Mouse (Mus musculus): ENCODE results near the gene Slc45a1. TPM values are rescaled to one million over a fixed set of nuclear protein-coding genes. Genes with fewer than 3 reads are reported as not detected.
A peak's percentile ranks its signal among the peaks of the same experiment; 100 is the strongest.

Slc45a1 gene
- 0.80 and 1.2 TPM in 2 replicates for polyA plus RNA-seq (2015; fragmentation: Nextera tagmentation; extraction: Ambion mirVana)

DNA sequence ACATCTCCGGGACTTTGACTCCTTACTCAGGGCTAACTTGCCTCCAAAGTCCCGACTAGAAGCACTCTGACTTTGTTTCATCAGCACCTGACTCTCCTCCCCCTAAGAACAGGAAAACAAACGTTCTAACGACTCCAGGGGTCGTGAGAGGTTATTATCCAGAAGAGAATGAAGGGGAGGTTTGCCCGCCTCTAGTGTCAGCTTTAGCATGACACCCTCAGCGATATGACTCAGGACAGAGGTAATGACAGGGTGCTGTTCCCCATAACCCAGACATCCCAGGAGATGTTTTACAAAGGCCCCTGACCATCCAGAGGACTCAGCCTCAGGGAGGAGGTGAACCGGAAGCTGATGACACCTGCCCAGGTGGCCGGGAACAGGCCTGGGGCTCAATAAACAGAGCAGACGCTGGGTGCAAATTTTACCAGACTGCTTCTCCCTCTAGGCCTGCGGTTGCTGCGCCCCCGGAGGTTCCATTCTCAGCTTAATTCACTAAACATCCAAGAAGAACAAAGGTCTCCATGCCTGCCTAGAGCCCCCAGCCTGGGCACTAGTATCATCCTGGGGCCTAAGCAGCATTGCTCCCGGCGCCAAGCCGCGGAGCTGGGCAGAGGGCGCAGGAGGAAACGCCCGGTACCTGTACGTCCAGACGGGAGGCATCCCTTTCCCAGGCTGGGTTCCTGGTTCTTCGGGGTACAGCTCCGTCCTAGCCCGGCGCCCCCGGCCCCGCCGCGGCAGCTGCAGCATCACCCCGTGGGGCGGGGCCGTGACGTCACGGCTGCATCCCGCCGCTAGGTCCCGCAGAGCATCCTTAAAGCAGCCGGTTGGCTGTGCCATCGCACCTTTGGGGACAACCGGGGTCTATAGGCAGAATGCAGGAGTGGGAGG, at the start of gene Slc45a1:
TSS of gene Slc45a1 (minus strand) at position 785 of the 888 bp plus-strand sequence.
- H3K27me3 ChIP-seq (replicated peaks): peaks cover 15% of the 10 kb centered on the region
- H3K27ac ChIP-seq: no peak within 1 kb of the TSS
- no peak within 1 kb of the TSS for H3K9ac ChIP-seq
- no peak for ATAC-seq
- peak within 1 kb of the TSS; percentile 48 for H3K4me2 ChIP-seq (replicated peaks)
- peak within 1 kb of the TSS; percentile 26 for H3K4me3 ChIP-seq (replicated peaks)
- WGBS: 8% methylated on average over 41 of the region's 41 CpGs
- no peaks in the 10 kb centered on the region for H3K9me3 ChIP-seq
- H3K4me1 ChIP-seq (replicated peaks): 0 out of 2 replicates have a peak, but pooled peaks cover 10% of the 10 kb centered on the region
- H3K36me3 ChIP-seq: no peaks in the 10 kb centered on the region

DNA sequence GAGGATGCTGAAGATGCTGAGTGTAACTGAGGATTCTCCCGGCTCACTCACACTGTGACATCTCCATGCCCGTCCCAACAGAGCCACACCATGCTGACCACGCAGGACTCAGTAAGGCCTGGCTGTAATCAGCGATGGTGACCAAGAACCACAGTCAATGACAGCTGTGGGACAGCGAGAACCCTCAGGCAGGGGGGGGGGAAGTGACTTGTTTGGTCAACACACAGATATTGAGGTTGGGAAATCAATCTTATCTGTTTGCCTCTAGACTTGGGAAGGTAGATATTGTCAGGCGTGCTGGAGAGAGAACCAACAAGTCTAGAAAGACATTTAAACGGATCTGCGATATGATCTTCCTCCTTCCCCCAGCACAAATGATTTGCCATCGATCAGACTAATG, 48.9 kb upstream of the Slc45a1 start:
- Histone ChIP-seq H3K4me1 (replicated peaks) (no peaks in the 10 kb centered on the region), H3K9ac (no peak overlapping the region), H3K4me2 (replicated peaks) (no peak overlapping the region), H3K36me3 (no peaks in the 10 kb centered on the region), H3K4me3 (replicated peaks) (no peak overlapping the region), H3K9me3 (no peaks in the 10 kb centered on the region), H3K27ac (no peak overlapping the region), H3K27me3 (replicated peaks) (no peaks in the 10 kb centered on the region)
- no peak for ATAC-seq
- 93% methylated on average over 9 of the region's 9 CpGs for WGBS

DNA sequence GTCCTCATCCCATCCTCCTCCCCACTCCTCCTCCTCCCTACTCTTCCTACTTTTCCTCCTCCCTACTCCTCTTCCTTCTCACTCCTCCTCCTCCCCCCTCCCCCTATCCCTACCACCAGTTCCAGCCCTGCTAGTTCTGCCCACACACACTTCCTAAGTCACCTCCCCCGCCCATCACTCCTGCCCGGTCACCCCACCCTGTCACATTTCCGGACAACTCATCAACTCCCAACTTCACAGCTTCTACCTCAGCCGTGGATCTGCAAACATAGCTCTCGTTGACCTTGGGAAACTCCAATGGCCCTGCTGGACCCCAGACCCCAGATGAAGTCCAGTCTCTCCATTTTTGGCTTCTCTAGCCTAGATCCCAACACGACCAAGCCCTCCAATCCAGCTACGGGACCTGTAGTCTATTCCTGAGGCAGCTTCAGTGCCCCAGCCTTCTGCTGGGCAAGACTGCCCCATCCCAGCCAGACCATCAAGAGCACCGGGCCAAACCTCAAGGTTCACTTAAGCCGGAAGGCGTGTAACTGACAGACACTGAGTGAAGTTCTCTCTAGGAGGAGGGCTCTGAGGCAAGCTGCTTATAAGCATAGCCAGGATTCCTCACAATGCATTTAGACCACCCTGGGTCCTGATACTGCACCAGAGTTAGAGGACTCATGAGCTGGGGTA, 42.6 kb upstream of the Slc45a1 start:
- H3K9ac ChIP-seq: no peak overlapping the region
- no peak for ATAC-seq

GRCm38 (mm10) chr4:150692861-150693403, 41.0 kb upstream of the Slc45a1 start:
- Histone ChIP-seq H3K36me3 (no peaks in the 10 kb centered on the region), H3K9ac (no peak overlapping the region), H3K4me1 (replicated peaks) (no peaks in the 10 kb centered on the region), H3K27ac (no peak overlapping the region), H3K4me3 (replicated peaks) (no peak overlapping the region), H3K27me3 (replicated peaks) (no peaks in the 10 kb centered on the region), H3K4me2 (replicated peaks) (no peak overlapping the region), H3K9me3 (no peaks in the 10 kb centered on the region)
- no peak for ATAC-seq
- WGBS: 76% methylated on average over 10 of the region's 10 CpGs

More for the DNA sequence above, 42.6 kb upstream of the Slc45a1 start:
- no peaks in the 10 kb centered on the region for H3K36me3 ChIP-seq
- H3K27ac ChIP-seq: no peak overlapping the region
- H3K4me1 ChIP-seq (replicated peaks): no peaks in the 10 kb centered on the region
- H3K4me3 ChIP-seq (replicated peaks): no peak overlapping the region
- WGBS: 62% methylated on average over 10 of the region's 10 CpGs
- H3K9me3 ChIP-seq: no peaks in the 10 kb centered on the region
- H3K4me2 ChIP-seq (replicated peaks): no peak overlapping the region
- H3K27me3 ChIP-seq (replicated peaks): no peaks in the 10 kb centered on the region

- 72% methylated on average over 3 of the region's 3 CpGs for WGBS
- Histone ChIP-seq H3K36me3 (no peaks in the 10 kb centered on the region), H3K9ac (no peak overlapping the region), H3K4me1 (replicated peaks) (peaks cover 15% of the 10 kb centered on the region; the same call in 1 of the 2 replicates), H3K27me3 (replicated peaks) (no peaks in the 10 kb centered on the region), H3K4me3 (replicated peaks) (no peak overlapping the region), H3K9me3 (no peaks in the 10 kb centered on the region), H3K4me2 (replicated peaks) (no peak overlapping the region), H3K27ac (no peak overlapping the region)
- ATAC-seq: no peak
Measured at GRCm38 (mm10) chr4:150690759-150691158, 38.8 kb upstream of the Slc45a1 start.

DNA sequence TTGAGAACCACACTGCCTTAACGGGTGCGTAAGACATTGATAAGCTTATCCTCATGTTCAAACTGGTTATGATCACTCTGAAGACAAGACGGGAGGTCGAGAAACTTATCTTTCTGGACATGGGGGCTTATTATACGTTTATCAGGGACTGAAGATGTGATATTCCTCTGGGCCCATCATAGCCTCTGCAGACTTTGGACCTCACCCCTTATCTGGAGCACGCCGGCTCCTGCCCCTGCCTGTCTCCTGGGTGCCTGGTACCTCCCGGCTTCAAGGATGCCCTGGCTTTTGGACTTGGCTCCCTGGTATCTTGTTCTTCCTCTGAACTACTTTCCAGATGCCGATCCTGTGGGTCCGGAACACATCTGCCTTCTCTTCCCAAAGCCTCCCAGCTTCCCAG, 37.6 kb upstream of the Slc45a1 start:
- H3K27me3 ChIP-seq (replicated peaks): no peaks in the 10 kb centered on the region
- no peaks in the 10 kb centered on the region for H3K36me3 ChIP-seq
- peaks cover 18% of the 10 kb centered on the region; the same call in 1 of the 2 replicates for H3K4me1 ChIP-seq (replicated peaks)
- no peak overlapping the region for H3K4me2 ChIP-seq (replicated peaks)
- no peak overlapping the region for H3K4me3 ChIP-seq (replicated peaks)
- 79% methylated on average over 10 of the region's 10 CpGs for WGBS
- H3K9ac ChIP-seq: no peak overlapping the region
- no peak overlapping the region for H3K27ac ChIP-seq
- no peaks in the 10 kb centered on the region for H3K9me3 ChIP-seq
- ATAC-seq: no peak

GRCm38 (mm10) chr4:150687126-150687753, 35.3 kb upstream of the Slc45a1 start:
- H3K9ac ChIP-seq: no peak overlapping the region
- peak; percentile 65 for ATAC-seq

DNA sequence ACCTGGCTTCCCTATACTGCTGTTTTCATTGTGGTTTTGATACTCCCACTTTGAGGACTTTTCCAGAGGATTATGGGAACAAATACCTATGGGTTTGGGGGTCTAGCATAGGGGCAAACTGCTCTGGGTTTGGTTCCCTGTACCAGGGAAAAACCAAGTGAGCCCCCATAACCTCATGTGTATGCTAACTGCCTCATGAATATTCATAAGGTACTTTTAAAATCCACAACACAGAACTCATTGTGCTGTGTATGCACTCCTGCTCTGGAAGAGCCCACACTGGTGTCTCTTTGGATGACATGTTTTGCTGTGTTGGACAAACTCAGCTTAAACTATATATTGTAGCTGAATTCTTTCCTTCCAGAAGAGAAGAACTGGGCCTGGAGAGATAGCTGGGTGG, 34.6 kb upstream of the Slc45a1 start:
- no peaks in the 10 kb centered on the region for H3K27me3 ChIP-seq (replicated peaks)
- no peak overlapping the region for H3K4me2 ChIP-seq (replicated peaks)
- no peaks in the 10 kb centered on the region for H3K36me3 ChIP-seq
- no peak for ATAC-seq
- H3K4me3 ChIP-seq (replicated peaks): no peak overlapping the region
- 0 out of 2 replicates have a peak overlapping the region, but pooled peaks have one; percentile 13 for H3K27ac ChIP-seq
- no peaks in the 10 kb centered on the region for H3K9me3 ChIP-seq
- peaks cover 18% of the 10 kb centered on the region; the same call in 1 of the 2 replicates for H3K4me1 ChIP-seq (replicated peaks)
- H3K9ac ChIP-seq: no peak overlapping the region

More at GRCm38 (mm10) chr4:150687126-150687753, 35.3 kb upstream of the Slc45a1 start:
- Histone ChIP-seq H3K4me3 (replicated peaks) (no peak overlapping the region), H3K36me3 (no peaks in the 10 kb centered on the region), H3K4me1 (replicated peaks) (peaks cover 18% of the 10 kb centered on the region; the same call in 1 of the 2 replicates), H3K9me3 (no peaks in the 10 kb centered on the region), H3K27me3 (replicated peaks) (no peaks in the 10 kb centered on the region), H3K4me2 (replicated peaks) (no peak overlapping the region), H3K27ac (peak overlapping the region; percentile 5; the same call in 1 of the 2 replicates)
- WGBS: 46% methylated on average over 10 of the region's 10 CpGs

DNA sequence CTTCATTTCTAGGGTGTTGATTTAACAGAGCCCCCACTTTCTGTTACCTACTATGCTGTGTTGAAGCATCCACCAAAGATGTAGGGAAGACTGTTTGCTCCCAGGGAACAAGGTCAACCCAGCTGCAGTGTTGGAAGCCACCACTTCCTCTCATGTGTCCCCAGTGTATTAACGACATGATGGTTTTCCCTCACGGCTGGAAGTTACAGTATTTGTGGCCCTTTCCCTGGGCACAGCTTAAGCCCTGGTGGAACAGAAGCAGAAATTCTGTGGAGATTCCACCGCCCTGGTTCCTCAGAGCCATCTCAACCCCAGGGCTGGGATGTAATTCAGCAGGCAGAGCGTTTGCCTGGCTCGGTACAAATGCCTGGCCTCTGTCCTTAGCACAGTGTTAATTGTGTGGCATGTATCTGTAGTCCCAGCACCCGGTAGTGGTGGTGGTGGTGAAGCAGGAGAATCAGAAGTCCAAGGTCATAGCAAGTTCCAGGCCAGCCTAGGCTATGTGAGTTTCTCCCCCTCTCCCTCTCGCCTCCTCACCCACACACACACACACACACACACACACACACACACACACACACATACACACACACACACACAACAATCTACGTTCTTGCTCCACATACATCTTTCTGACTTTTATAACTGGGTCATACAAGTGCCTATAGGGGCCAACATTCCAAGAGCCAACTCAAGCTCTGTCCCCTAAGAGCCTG, 34.0 kb upstream of the Slc45a1 start:
- Histone ChIP-seq H3K4me2 (replicated peaks) (peak overlapping the region; percentile 41; the same call in 1 of the 2 replicates), H3K4me1 (replicated peaks) (peaks cover 18% of the 10 kb centered on the region; the same call in 1 of the 2 replicates), H3K27ac (peak overlapping the region; percentile 51; the same call in 1 of the 2 replicates), H3K9ac (no peak overlapping the region), H3K36me3 (no peaks in the 10 kb centered on the region), H3K9me3 (no peaks in the 10 kb centered on the region), H3K27me3 (replicated peaks) (no peaks in the 10 kb centered on the region), H3K4me3 (replicated peaks) (no peak overlapping the region)
- ATAC-seq: no peak
- 45% methylated on average over 7 of the region's 8 CpGs for WGBS

DNA sequence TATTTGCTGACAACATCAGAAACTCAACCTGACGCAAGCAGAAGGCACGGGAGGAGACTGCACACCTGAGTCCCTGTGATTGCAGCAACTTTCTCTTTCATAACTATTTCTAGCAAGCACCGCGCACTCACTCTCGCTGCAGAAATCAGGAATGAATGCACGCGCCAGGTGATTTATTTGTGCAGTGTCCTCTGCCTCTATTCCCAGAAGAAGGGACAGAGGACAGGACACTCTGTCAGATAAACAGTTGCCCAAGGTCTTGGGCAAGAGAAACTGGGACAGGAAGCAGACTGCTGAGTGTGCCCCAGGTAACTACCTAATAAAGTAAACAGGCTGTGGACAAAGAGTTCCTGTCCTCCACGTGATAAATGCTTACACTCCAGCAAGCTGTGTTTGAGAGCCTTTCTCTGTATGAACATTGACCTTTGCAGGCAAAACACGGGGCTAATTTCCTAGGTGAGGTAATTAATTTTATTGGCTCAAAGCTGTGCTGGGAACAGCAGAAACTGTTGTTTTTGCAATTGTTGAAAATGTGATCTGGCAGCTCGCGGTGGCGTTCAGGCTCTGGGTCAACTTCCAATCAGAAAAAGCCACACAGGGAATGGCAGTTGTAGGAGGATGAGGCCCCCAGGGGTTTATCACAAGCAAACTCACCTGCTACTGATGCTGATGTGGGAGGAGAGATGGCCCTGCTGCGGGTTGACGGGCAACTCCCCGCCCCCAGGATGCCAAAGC, 33.2 kb upstream of the Slc45a1 start:
- H3K4me2 ChIP-seq (replicated peaks): peak overlapping the region; percentile 41
- WGBS: 15% methylated on average over 15 of the region's 15 CpGs
- H3K27ac ChIP-seq: peak overlapping the region; percentile 51; the same call in 1 of the 2 replicates
- H3K9me3 ChIP-seq: no peaks in the 10 kb centered on the region
- no peak overlapping the region for H3K4me3 ChIP-seq (replicated peaks)
- no peak overlapping the region for H3K9ac ChIP-seq
- peaks cover 18% of the 10 kb centered on the region; the same call in 1 of the 2 replicates for H3K4me1 ChIP-seq (replicated peaks)
- H3K36me3 ChIP-seq: no peaks in the 10 kb centered on the region
- ATAC-seq: peak; percentile 84
- H3K27me3 ChIP-seq (replicated peaks): no peaks in the 10 kb centered on the region

GRCm38 (mm10) chr4:150680373-150680772, 28.4 kb upstream of the Slc45a1 start:
- H3K9me3 ChIP-seq: no peaks in the 10 kb centered on the region
- H3K27ac ChIP-seq: no peak overlapping the region
- 0 out of 2 replicates have a peak, but pooled peaks cover 4% of the 10 kb centered on the region for H3K4me1 ChIP-seq (replicated peaks)
- no peaks in the 10 kb centered on the region for H3K36me3 ChIP-seq
- no peak overlapping the region for H3K9ac ChIP-seq
- no peak for ATAC-seq
- WGBS: 58% methylated on average over 5 of the region's 5 CpGs
- no peak overlapping the region for H3K4me3 ChIP-seq (replicated peaks)
- H3K4me2 ChIP-seq (replicated peaks): no peak overlapping the region
- H3K27me3 ChIP-seq (replicated peaks): no peaks in the 10 kb centered on the region
